Mouse (Mus musculus): ENCODE data around the gene Scgb2b12.
"Not testable (repeated sequence)": the region's sequence is repeated elsewhere in the genome, so short reads cannot be mapped to it uniquely, and the experiment has no call there.

Gene Scgb2b12

GRCm38 (mm10) chr7:32327145-32327544 is at the start of gene Scgb2b12:
Gene Scgb2b12, minus strand, starts transcription at chr7:32327245.
- not testable (repeated sequence) for DNase-seq (ENCODE audit: low spot score in 2 of 2)

- DNase-seq (ENCODE audit: low spot score in 2 of 2), result not testable (repeated sequence)
These were observed 6.8 kb upstream of the Scgb2b12 start, which contains the start of gene Scgb1b12 for GRCm38 (mm10) chr7:32333882-32334281. Gene Scgb1b12, plus strand, starts transcription at chr7:32334182.
